Mouse (Mus musculus) midbrain, embryonic 16.5 days (tissue): ENCODE results near the gene Espn. TPM values are rescaled to one million over a fixed set of nuclear protein-coding genes. Genes with fewer than 3 reads are reported as not detected.

Source experiments
- ATAC-seq: fragments of 200-750 bp; cut with Nextera tagmentation; 2 replicates; pipeline ENCODE4 v1.8.0; 2017; ENCODE audit warnings: moderate TSS enrichment
- H3K27ac ChIP-seq: fragments of 300-500 bp; sonication (generic); 2 replicates; pipeline ENCODE4 v1.5.1; 2014; ENCODE audit warnings: mild to moderate bottlenecking, low read length, mixed read lengths
- H3K27me3 ChIP-seq: fragments of 300-500 bp; sonication (generic); 2 replicates; pipeline ENCODE4 v1.6.1; 2014; ENCODE audit warnings: low read depth, low read length, mixed read lengths; ENCODE audit not compliant: control insufficient read depth, insufficient read depth
- H3K36me3 ChIP-seq: fragments of 300-500 bp; sonication (generic); 2 replicates; pipeline ENCODE4 v1.6.1; 2014; ENCODE audit warnings: mild to moderate bottlenecking, low read length, moderate library complexity, mixed read lengths; ENCODE audit not compliant: control insufficient read depth, insufficient read depth
- H3K4me1 ChIP-seq: fragments of 300-500 bp; sonication (generic); 2 replicates; pipeline ENCODE4 v1.6.1; 2014; ENCODE audit warnings: mild to moderate bottlenecking, low read length, mixed read lengths; ENCODE audit not compliant: control insufficient read depth, insufficient read depth
- H3K4me2 ChIP-seq: fragments of 300-500 bp; sonication (generic); 2 replicates; pipeline ENCODE4 v1.6.1; 2014; ENCODE audit warnings: mild to moderate bottlenecking, low read length, mixed read lengths
- H3K4me3 ChIP-seq: fragments of 300-500 bp; sonication (generic); 2 replicates; pipeline ENCODE4 v1.5.1; 2014; ENCODE audit warnings: low read depth, mild to moderate bottlenecking, low read length, moderate library complexity, mixed read lengths
- H3K9ac ChIP-seq: fragments of 300-500 bp; sonication (generic); 2 replicates; pipeline ENCODE4 v1.6.1; 2014; ENCODE audit warnings: low read depth, low read length, mixed read lengths
- H3K9me3 ChIP-seq: fragments of 300-500 bp; sonication (generic); replicated peaks from 2 replicates; pipeline ENCODE4 v1.6.1; 2014; ENCODE audit warnings: mild to moderate bottlenecking, low read length, mixed read lengths; ENCODE audit not compliant: control insufficient read depth, poor library complexity, severe bottlenecking
- WGBS: fragments of 180-500 bp; shearing (Covaris S2); extraction: QIAGEN DNeasy Blood & Tissue Kit; methylation state at CpG from one replicate; pipeline ENCODE4 v1.1.7; 2014; 5-methylcytosine and 5-hydroxymethylcytosine counted together
- polyA plus RNA-seq: library from polyadenylated mRNA; unstranded; fragments of >200 nt; fragmentation: Nextera tagmentation; extraction: Ambion mirVana; gene quantifications from 2 replicates; pipeline ENCODE4 v1.2.1, GENCODE M21; 2015

Gene Espn
- polyA plus RNA-seq, 1 experiment from 2014 or later = 0.14 TPM

DNA sequence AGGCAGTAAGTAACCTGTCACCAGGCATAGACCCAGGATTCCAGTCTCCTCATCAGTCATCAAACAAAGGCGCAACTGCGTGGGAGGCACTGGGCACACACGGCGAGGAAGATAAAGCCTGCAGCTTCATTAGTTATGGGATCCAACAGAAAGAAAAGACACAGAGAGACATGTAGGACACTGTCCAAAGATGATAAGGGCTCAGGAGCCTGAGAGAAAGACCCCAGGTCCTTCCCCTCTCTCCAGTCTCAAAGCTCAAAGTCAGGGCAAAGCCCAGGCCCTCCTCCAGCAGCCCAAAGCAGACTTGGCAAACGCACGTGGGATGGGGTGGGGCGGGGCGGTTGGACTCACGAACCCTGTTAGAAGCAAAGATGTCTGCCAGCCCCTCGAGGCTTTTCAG is 6.7 kb downstream of the Espn start:
- ATAC-seq = no peak
- Histone ChIP-seq H3K9ac (no peak overlapping the region), H3K4me3 (no peak overlapping the region), H3K9me3 (no peaks in the 10 kb centered on the region), H3K36me3 (no peaks in the 10 kb centered on the region), H3K27me3 (peaks cover 7% of the 10 kb centered on the region), H3K4me1 (no peaks in the 10 kb centered on the region), H3K4me2 (no peak overlapping the region), H3K27ac (no peak overlapping the region)
- WGBS = 73% methylated on average over 10 of the region's 10 CpGs

DNA sequence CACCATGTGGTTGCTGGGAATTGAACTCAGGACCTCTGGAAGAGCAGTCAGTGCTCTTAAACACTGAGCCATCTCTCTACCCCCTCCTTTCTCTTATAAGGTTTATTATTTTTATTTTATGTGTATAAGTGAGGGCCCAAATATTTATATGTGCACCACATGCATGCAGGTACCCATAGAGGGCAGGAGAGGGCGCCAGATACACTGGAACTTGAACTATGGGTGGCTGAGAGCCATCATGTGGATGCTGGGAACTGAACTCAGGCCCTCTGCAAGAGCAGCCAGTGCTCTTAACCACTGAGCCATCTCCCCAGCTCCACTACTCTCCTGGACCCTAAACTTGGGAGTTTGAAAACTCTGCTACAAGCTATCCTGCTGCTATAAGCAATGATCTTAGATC is 8.5 kb downstream of the Espn start:
- ATAC-seq = no peak
- Histone ChIP-seq H3K9ac (no peak overlapping the region), H3K9me3 (no peaks in the 10 kb centered on the region), H3K27ac (no peak overlapping the region), H3K4me3 (no peak overlapping the region), H3K27me3 (peaks cover 10% of the 10 kb centered on the region), H3K4me2 (no peak overlapping the region), H3K4me1 (peaks cover 3% of the 10 kb centered on the region; the same call in 1 of the 2 replicates), H3K36me3 (no peaks in the 10 kb centered on the region)
- 35% methylated on average over 1 of the region's 1 CpGs for WGBS

- Histone ChIP-seq H3K9ac (no peak overlapping the region), H3K27ac (no peak overlapping the region), H3K4me3 (no peak overlapping the region), H3K27me3 (peaks cover 11% of the 10 kb centered on the region), H3K4me2 (no peak overlapping the region), H3K9me3 (no peaks in the 10 kb centered on the region), H3K36me3 (no peaks in the 10 kb centered on the region), H3K4me1 (peaks cover 7% of the 10 kb centered on the region; the same call in 1 of the 2 replicates)
- WGBS = 61% methylated on average over 8 of the region's 8 CpGs
- no peak for ATAC-seq
Measured at GRCm38 (mm10) chr4:152141521-152142135, 10.5 kb downstream of the Espn start.

DNA sequence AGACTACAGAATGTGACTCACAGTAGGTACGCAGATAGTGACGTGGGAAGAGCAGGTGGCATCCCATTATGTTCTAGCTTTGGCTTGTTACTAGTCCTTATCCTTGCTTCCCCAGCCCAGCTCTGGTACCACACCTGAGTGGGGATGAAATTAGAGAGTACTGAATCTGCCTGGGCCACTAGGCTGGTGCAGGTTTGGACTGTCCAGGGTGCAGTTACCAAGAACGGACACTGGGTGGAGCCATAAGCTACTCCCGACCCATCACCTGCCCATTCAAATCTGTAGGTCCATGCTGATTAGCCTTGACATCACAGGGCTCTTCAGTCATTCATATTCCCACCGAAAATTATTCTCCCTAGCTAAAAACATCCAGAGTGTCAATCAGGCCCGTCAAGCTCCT is 11.7 kb downstream of the Espn start:
- H3K4me2 ChIP-seq = no peak overlapping the region
- peaks cover 7% of the 10 kb centered on the region; the same call in 1 of the 2 replicates for H3K4me1 ChIP-seq
- H3K4me3 ChIP-seq = no peak overlapping the region
- H3K27me3 ChIP-seq = peaks cover 11% of the 10 kb centered on the region
- 31% methylated on average over 6 of the region's 6 CpGs for WGBS
- no peaks in the 10 kb centered on the region for H3K9me3 ChIP-seq
- H3K9ac ChIP-seq = no peak overlapping the region
- no peak overlapping the region for H3K27ac ChIP-seq
- ATAC-seq = no peak
- H3K36me3 ChIP-seq = no peaks in the 10 kb centered on the region

- no peaks in the 10 kb centered on the region for H3K36me3 ChIP-seq
- H3K27me3 ChIP-seq = peaks cover 18% of the 10 kb centered on the region
- H3K9ac ChIP-seq = peak overlapping the region; percentile 61
- 4% methylated on average over 44 of the region's 51 CpGs for WGBS
- H3K4me1 ChIP-seq = peaks cover 7% of the 10 kb centered on the region; the same call in 1 of the 2 replicates
- no peaks in the 10 kb centered on the region for H3K9me3 ChIP-seq
- peak overlapping the region; percentile 44 for H3K4me3 ChIP-seq
- no peak overlapping the region for H3K27ac ChIP-seq
- ATAC-seq = peak; percentile 68
- peak overlapping the region; percentile 75 for H3K4me2 ChIP-seq
Measured at GRCm38 (mm10) chr4:152138497-152139260, 13.5 kb downstream of the Espn start.

- Histone ChIP-seq H3K9ac (no peak overlapping the region), H3K9me3 (no peaks in the 10 kb centered on the region), H3K4me2 (no peak overlapping the region), H3K27me3 (peaks cover 34% of the 10 kb centered on the region), H3K4me3 (no peak overlapping the region), H3K4me1 (peaks cover 7% of the 10 kb centered on the region; the same call in 1 of the 2 replicates), H3K36me3 (no peaks in the 10 kb centered on the region), H3K27ac (no peak overlapping the region)
- 89% methylated on average over 2 of the region's 2 CpGs for WGBS
- ATAC-seq = no peak
Measured at GRCm38 (mm10) chr4:152136876-152137250, 15.3 kb downstream of the Espn start.

GRCm38 (mm10) chr4:152136112-152136875 is 15.9 kb downstream of the Espn start:
- H3K4me3 ChIP-seq = no peak overlapping the region
- no peak overlapping the region for H3K9ac ChIP-seq
- no peaks in the 10 kb centered on the region for H3K36me3 ChIP-seq
- H3K9me3 ChIP-seq = no peaks in the 10 kb centered on the region
- peaks cover 7% of the 10 kb centered on the region; the same call in 1 of the 2 replicates for H3K4me1 ChIP-seq
- peaks cover 39% of the 10 kb centered on the region for H3K27me3 ChIP-seq
- ATAC-seq = no peak
- H3K27ac ChIP-seq = no peak overlapping the region
- 38% methylated on average over 6 of the region's 6 CpGs for WGBS
- no peak overlapping the region for H3K4me2 ChIP-seq

- H3K4me1 ChIP-seq = peaks cover 16% of the 10 kb centered on the region
- no peak overlapping the region for H3K4me3 ChIP-seq
- 84% methylated on average over 12 of the region's 12 CpGs for WGBS
- H3K4me2 ChIP-seq = no peak overlapping the region
- H3K27ac ChIP-seq = no peak overlapping the region
- H3K9me3 ChIP-seq = no peaks in the 10 kb centered on the region
- ATAC-seq = no peak
- no peaks in the 10 kb centered on the region for H3K36me3 ChIP-seq
- no peak overlapping the region for H3K9ac ChIP-seq
- peaks cover 44% of the 10 kb centered on the region for H3K27me3 ChIP-seq
Measured at GRCm38 (mm10) chr4:152135363-152135762, 16.8 kb downstream of the Espn start.

GRCm38 (mm10) chr4:152134507-152134906 is 17.7 kb downstream of the Espn start:
- no peak for ATAC-seq
- Histone ChIP-seq H3K9ac (no peak overlapping the region), H3K4me1 (peaks cover 16% of the 10 kb centered on the region), H3K36me3 (no peaks in the 10 kb centered on the region), H3K9me3 (no peaks in the 10 kb centered on the region), H3K4me3 (no peak overlapping the region), H3K4me2 (no peak overlapping the region), H3K27ac (no peak overlapping the region), H3K27me3 (peaks cover 50% of the 10 kb centered on the region)
